Mouse (Mus musculus): ENCODE measurements around the gene Crybg1.
"Not testable (repeated sequence)": the region's sequence is repeated elsewhere in the genome, so short reads cannot be mapped to it uniquely, and the experiment has no call there.

- TF ChIP-seq POLR2A (IDR thresholded peaks at IDR 0.05; ENCODE audit: low read depth, low read length); CTCF (IDR thresholded peaks at IDR 0.05; ENCODE audit: extremely low read depth, insufficient read depth, insufficient read length, insufficient replicate concordance): not testable (repeated sequence)
Measured at GRCm38 (mm10) chr10:43980742-43981141, 167.9 kb downstream of the Crybg1 start.

Measured in spleen, adult 2 months (tissue).